Mouse (Mus musculus): Measurements from ENCODE around the gene Hps3.
A peak's percentile ranks its signal among the peaks of the same experiment; 100 is the strongest.
"Not testable (repeated sequence)": the region's sequence is repeated elsewhere in the genome, so short reads cannot be mapped to it uniquely, and the experiment has no call there.

Hps3 gene

GRCm38 (mm10) chr3:20034719-20035404, at the start of gene Hps3:
Gene Hps3, minus strand, starts transcription at chr3:20035315.
- peak; percentile 88 to 91 for DNase-seq

- DNase-seq = no peak
Observed at GRCm38 (mm10) chr3:20082161-20082560, 47.0 kb upstream of the Hps3 start.

- DNase-seq = no peak
Observed at GRCm38 (mm10) chr3:20076145-20077053, 41.3 kb upstream of the Hps3 start.

- no peak for DNase-seq
Observed at GRCm38 (mm10) chr3:20058197-20058541, 23.1 kb upstream of the Hps3 start.

GRCm38 (mm10) chr3:20057306-20058196, 22.4 kb upstream of the Hps3 start, which contains the start of gene Hltf:
Gene Hltf, plus strand, starts transcription at chr3:20057811.
- DNase-seq = peak; percentile 95 to 96

- DNase-seq = not testable (repeated sequence)
Observed at GRCm38 (mm10) chr3:20044736-20045135, 9.6 kb upstream of the Hps3 start.

- DNase-seq = not testable (repeated sequence)
Observed at GRCm38 (mm10) chr3:20041461-20041860, 6.3 kb upstream of the Hps3 start.

- DNase-seq = no peak
Observed at GRCm38 (mm10) chr3:20036069-20036468, 954 bp upstream of the Hps3 start.

GRCm38 (mm10) chr3:20033761-20034718, 1.1 kb downstream of the Hps3 start:
- no peak for DNase-seq

- no peak for DNase-seq
Observed at GRCm38 (mm10) chr3:20030807-20031206, 4.3 kb downstream of the Hps3 start.

GRCm38 (mm10) chr3:20028640-20029039, 6.5 kb downstream of the Hps3 start:
- no peak for DNase-seq

GRCm38 (mm10) chr3:20027788-20028187, 7.3 kb downstream of the Hps3 start:
- DNase-seq = no peak

- no peak for DNase-seq
Observed at GRCm38 (mm10) chr3:20026996-20027689, 8.0 kb downstream of the Hps3 start.

GRCm38 (mm10) chr3:20026481-20026880, 8.6 kb downstream of the Hps3 start:
- DNase-seq = no peak

GRCm38 (mm10) chr3:20023832-20024231, 11.3 kb downstream of the Hps3 start:
- no peak for DNase-seq

- no peak for DNase-seq
Observed at GRCm38 (mm10) chr3:20018076-20018475, 17.0 kb downstream of the Hps3 start.

GRCm38 (mm10) chr3:20014454-20014853, 20.7 kb downstream of the Hps3 start:
- no peak for DNase-seq

GRCm38 (mm10) chr3:20010905-20011304, 24.2 kb downstream of the Hps3 start:
- not testable (repeated sequence) for DNase-seq

- no peak for DNase-seq
Observed at GRCm38 (mm10) chr3:20010464-20010863, 24.7 kb downstream of the Hps3 start.

GRCm38 (mm10) chr3:20007759-20008158, 27.4 kb downstream of the Hps3 start:
- no peak for DNase-seq

- DNase-seq = no peak
Observed at GRCm38 (mm10) chr3:20007275-20007674, 27.8 kb downstream of the Hps3 start.

All from lung, postnatal 4 days (tissue).